Mouse (Mus musculus) bone marrow macrophage, adult 2 months (primary cell): Measurements from ENCODE around the gene Tubb2b. TPM values are rescaled to one million over a fixed set of nuclear protein-coding genes. Genes with fewer than 3 reads are reported as not detected.
A peak's percentile ranks its signal among the peaks of the same experiment; 100 is the strongest.

Source experiments
- H3K27ac ChIP-seq: 2 replicates; pipeline ENCODE4 v1.5.1; 2012; ENCODE audit warnings: low read depth, low read length; ENCODE audit not compliant: insufficient read depth
- H3K4me1 ChIP-seq: 2 replicates; pipeline ENCODE4 v1.6.1; 2012; ENCODE audit warnings: low read length; ENCODE audit not compliant: control insufficient read depth, insufficient read depth
- H3K4me3 ChIP-seq: 2 replicates; pipeline ENCODE4 v1.5.1; 2012; ENCODE audit warnings: mild to moderate bottlenecking, low read length, moderate library complexity; ENCODE audit not compliant: insufficient read depth
- CTCF ChIP-seq: IDR thresholded peaks from 2 replicates; pipeline ENCODE4 v1.5.1; 2012; ENCODE audit warnings: low read depth, mild to moderate bottlenecking, low read length, moderate library complexity
- POLR2A ChIP-seq: IDR thresholded peaks from 2 replicates; pipeline ENCODE4 v1.6.1; 2012; ENCODE audit warnings: mild to moderate bottlenecking, low read depth, low read length, borderline replicate concordance
- polyA plus RNA-seq: library from polyadenylated mRNA; stranded (reverse); fragments of >200 nt; gene quantifications from 2 replicates; pipeline ENCODE4 v1.2.4, GENCODE M21; 2012; ENCODE audit not compliant: missing spikeins, insufficient read depth, insufficient read length

Gene Tubb2b
- polyA plus RNA-seq, 1 experiment: 0.94 TPM

DNA sequence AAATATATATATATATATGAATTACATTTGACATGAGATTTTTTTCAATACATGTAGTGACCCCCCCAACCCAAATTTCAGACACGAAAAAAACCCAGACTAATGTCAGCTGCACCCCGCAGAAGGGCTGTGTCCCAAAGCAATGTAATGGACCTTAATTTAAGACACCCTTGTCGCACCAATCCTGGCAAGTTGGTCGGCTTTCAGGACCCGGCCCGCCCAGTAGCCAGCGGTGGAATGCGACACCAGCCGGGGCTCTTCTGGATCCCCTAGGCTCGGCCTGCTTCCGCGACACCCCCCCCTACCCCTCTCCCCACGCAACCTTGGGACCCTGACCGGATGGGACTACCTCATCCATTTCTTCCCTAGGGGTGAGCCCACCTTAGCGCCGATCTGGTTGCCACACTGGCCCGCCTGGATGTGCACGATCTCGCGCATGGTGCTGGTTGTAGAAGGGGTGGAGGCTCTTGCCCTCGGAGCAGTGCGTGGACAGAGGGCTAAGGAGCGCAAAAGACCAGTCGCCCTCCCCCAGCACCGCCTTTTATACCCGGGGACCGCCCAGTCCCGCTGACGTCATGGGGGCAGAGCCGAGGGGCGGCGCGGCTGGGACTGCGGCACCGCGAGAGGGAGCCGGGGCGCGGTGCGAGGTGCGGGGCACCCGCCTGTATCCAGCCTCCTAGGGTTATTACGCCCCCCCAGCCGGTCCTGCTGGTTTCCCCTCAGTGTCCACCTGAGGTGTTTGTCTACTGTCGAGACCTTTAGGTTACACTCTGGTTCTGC, 52.6 kb downstream of the Tubb2b start, which contains the start of gene Tubb2a:
Tubb2a (minus strand) TSS at position 516 of the 780 bp plus-strand sequence.
- Histone ChIP-seq H3K27ac (peak within 1 kb of the TSS; percentile 17), H3K4me1 (peaks cover 19% of the 10 kb centered on the region), H3K4me3 (peak within 1 kb of the TSS; percentile 74)
- TF ChIP-seq CTCF: no peak
- TF ChIP-seq POLR2A: peak; percentile 84; the same call in 1 of the 2 replicates

Other genes starting within 250 kb of the Tubb2b start
- gene Serpinb6c, start 224.8 kb downstream of the Tubb2b start, polyA plus RNA-seq: not detected in 2 replicates
- 39.9 and 41.2 TPM in 2 replicates for gene Nqo2, start 165.8 kb downstream of the Tubb2b start, polyA plus RNA-seq
- 53.5 and 63.4 TPM in 2 replicates for gene Ripk1, start 128.1 kb downstream of the Tubb2b start, polyA plus RNA-seq
- gene Serpinb6a, start 127.7 kb downstream of the Tubb2b start, polyA plus RNA-seq: 737 and 743 TPM in 2 replicates
- gene Bphl, start 92.9 kb downstream of the Tubb2b start, polyA plus RNA-seq: 44.5 and 48.4 TPM in 2 replicates
- gene Tubb2a, start 52.5 kb downstream of the Tubb2b start, polyA plus RNA-seq: 77.8 and 92.5 TPM in 2 replicates
- gene Psmg4, start 32.5 kb upstream of the Tubb2b start, polyA plus RNA-seq: 30.1 and 34.5 TPM in 2 replicates
- gene Slc22a23, start 214.7 kb upstream of the Tubb2b start, polyA plus RNA-seq: not detected in 2 replicates